Mouse (Mus musculus): ENCODE measurements around the gene Zfp180. TPM values are rescaled to one million over a fixed set of nuclear protein-coding genes. Genes with fewer than 3 reads are reported as not detected.
A peak's percentile ranks its signal among the peaks of the same experiment; 100 is the strongest.
"Not testable (repeated sequence)": the region's sequence is repeated elsewhere in the genome, so short reads cannot be mapped to it uniquely, and the experiment has no call there.

The Zfp180 gene
- polyA plus RNA-seq (2015; fragmentation: Nextera tagmentation; extraction: Ambion mirVana), result 17.8 and 20.0 TPM in 2 replicates

DNA sequence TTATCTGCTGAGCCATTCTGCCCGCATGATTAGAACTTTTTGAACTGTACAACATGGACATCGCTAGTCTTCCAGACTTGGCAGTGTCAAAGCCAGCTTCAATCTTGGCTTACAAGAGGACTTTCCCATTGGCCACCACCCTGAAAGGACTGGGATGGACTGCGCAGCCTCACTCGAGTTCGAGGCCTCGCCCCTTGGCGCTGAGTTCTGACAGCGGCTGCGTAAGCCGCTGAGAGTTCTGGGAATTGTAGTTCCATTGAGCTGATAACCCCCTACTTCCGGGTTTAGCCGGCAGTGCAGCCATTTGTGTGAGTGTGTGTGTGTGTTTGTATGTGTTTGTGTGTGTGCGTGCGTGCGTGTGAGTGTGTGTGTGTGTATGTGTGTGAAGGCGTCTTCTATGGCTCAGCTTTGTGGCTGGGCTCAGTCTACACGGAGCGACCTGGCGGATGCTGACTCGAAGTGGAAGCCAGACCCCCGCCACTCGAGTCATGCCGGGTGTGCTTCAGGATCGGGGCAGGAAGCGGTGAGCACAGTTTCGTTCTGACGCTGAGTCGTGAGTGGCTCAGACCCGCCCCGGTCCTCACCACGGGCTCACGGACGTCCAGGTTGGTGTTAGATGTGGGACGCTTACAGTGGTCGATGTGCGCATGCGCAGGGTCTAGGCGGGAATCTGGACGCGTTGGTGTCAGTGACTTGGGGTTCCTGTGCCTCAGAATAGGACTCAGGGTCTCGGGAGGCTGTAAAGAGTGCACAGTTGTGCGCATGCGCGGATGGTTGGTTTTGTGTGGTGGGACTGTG, at the start of gene Zfp180:
TSS of gene Zfp180 (plus strand) at position 291 of the 798 bp plus-strand sequence.
- WGBS, result 17% methylated on average over 44 of the region's 44 CpGs
- ATAC-seq (ENCODE audit: insufficient read depth, low FRiP score), result peak; percentile 98
- Histone ChIP-seq H3K27me3 (ENCODE audit: control insufficient read depth, insufficient read depth, low read length) (no peaks in the 10 kb centered on the region), H3K9me3 (replicated peaks; ENCODE audit: control insufficient read depth, low read length) (no peaks in the 10 kb centered on the region), H3K36me3 (ENCODE audit: control insufficient read depth, insufficient read depth, low read length) (peaks cover 4% of the 10 kb centered on the region; the same call in 1 of the 2 replicates), H3K9ac (ENCODE audit: low read length) (peak within 1 kb of the TSS; percentile 79), H3K4me3 (replicated peaks; ENCODE audit: low read length) (peak within 1 kb of the TSS; percentile 84), H3K4me2 (ENCODE audit: low read depth, low read length) (peak within 1 kb of the TSS; percentile 78), H3K4me1 (ENCODE audit: control insufficient read depth, insufficient read depth, low read length) (peaks cover 12% of the 10 kb centered on the region), H3K27ac (ENCODE audit: low read length) (peak within 1 kb of the TSS; percentile 91)

DNA sequence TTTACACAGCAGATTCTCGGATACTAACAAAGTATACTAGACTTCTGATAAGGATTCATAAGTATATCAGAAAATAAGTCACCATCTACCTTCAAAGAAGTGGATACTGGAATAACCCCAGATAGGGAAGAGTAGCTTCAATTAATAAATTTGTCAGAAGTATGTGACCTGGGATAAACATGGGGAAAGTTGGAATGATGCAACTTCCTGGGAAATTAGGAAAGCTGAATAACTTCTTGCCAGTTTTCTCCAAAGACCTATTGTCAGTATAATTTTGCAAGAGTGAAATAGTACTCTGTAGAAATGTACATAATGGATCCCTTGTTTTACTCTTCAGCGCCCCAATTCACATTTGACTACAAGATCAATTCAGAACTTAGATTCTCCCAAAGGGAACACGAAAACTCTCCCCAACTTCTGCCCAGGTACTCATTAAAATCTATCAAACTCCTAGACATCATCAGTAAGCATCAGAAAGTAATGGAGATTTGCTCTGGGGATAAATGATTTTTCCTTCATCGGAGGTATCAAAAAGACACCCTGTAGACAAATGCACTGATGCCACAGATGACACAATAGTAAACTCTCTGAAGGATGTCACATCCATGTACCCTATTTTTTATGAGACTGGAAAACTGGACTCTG, 28.9 kb upstream of the Zfp180 start, which contains the start of gene Vmn1r183:
TSS of gene Vmn1r183 (plus strand) at position 595 of the 645 bp plus-strand sequence.
- Histone ChIP-seq H3K36me3 (ENCODE audit: control insufficient read depth, insufficient read depth, low read length) (no peaks in the 10 kb centered on the region), H3K4me1 (ENCODE audit: control insufficient read depth, insufficient read depth, low read length) (no peaks in the 10 kb centered on the region), H3K27me3 (ENCODE audit: control insufficient read depth, insufficient read depth, low read length) (no peaks in the 10 kb centered on the region), H3K9me3 (replicated peaks; ENCODE audit: control insufficient read depth, low read length) (no peaks in the 10 kb centered on the region), H3K4me3 (replicated peaks; ENCODE audit: low read length) (no peak within 1 kb of the TSS), H3K9ac (ENCODE audit: low read length) (no peak within 1 kb of the TSS), H3K4me2 (ENCODE audit: low read depth, low read length) (no peak within 1 kb of the TSS), H3K27ac (ENCODE audit: low read length) (no peak within 1 kb of the TSS)
- ATAC-seq (ENCODE audit: insufficient read depth, low FRiP score), result no peak
- 71% methylated on average over 4 of the region's 4 CpGs for WGBS

DNA sequence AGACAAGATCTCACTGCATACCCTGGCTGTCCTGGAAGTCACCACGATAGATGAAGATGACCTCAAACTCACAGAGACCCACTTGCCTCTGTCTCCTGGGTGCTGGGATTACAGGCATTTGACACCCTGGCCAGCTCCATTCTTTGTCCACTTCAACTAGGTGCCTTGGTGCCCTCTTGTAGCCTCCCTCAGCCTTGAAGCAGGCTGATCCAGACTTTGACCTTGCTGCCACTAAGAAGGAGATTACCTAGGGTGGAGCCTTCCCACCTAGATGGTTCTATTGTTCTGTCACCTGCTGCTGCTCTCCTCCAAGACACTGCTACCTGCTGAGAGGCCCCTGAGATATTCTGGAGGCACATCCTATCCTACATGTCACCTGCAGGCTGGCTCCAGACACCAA, 7.3 kb upstream of the Zfp180 start:
- WGBS, result 19% methylated on average over 1 of the region's 1 CpGs
- not testable (repeated sequence) for H3K27ac ChIP-seq (ENCODE audit: low read length); H3K9me3 ChIP-seq (replicated peaks; ENCODE audit: control insufficient read depth, low read length); H3K4me3 ChIP-seq (replicated peaks; ENCODE audit: low read length); H3K36me3 ChIP-seq (ENCODE audit: control insufficient read depth, insufficient read depth, low read length); H3K4me2 ChIP-seq (ENCODE audit: low read depth, low read length); ATAC-seq (ENCODE audit: insufficient read depth, low FRiP score); H3K4me1 ChIP-seq (ENCODE audit: control insufficient read depth, insufficient read depth, low read length); H3K27me3 ChIP-seq (ENCODE audit: control insufficient read depth, insufficient read depth, low read length); H3K9ac ChIP-seq (ENCODE audit: low read length)

DNA sequence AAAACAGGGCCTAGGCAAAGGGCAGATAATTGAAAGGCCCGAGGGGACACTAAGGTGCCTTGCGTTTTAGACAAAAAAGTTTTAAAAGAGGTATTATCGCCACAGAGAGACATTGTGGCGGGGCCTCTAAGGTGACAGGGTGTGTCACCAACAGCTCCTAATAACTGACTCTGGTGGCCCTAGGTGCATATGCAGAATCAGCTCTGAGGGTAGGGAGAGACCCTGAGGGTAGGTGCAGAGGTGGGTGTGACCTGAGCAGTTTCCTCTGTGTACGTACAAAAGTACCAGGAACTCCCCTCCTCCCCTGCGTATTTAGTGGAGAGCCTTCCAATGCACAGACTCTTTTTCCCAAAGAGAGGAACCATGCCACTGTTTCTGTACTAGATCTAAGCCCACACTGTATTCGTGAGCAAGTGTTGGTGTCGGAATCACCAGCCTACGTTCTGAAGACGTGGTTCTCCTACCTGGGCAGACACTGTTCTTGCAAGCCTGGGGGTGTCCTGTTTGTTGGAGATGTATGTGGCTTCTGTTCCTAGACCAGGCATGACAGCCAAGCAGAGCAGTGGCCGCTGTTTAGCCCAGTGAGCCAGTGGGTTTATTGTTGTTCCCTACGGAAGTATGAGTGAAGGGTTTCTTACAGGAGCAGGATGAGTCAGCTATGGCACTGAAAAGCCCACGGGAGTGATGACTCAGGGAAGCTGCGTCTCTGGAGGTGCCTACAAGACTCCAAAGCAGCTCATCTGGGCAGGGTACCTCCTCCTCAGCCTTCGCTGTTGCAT, 922 bp downstream of the Zfp180 start:
- Histone ChIP-seq H3K9ac (ENCODE audit: low read length) (peak overlapping the region; percentile 79), H3K4me1 (ENCODE audit: control insufficient read depth, insufficient read depth, low read length) (peaks cover 12% of the 10 kb centered on the region), H3K4me2 (ENCODE audit: low read depth, low read length) (peak overlapping the region; percentile 78), H3K9me3 (replicated peaks; ENCODE audit: control insufficient read depth, low read length) (no peaks in the 10 kb centered on the region), H3K27me3 (ENCODE audit: control insufficient read depth, insufficient read depth, low read length) (no peaks in the 10 kb centered on the region), H3K4me3 (replicated peaks; ENCODE audit: low read length) (peak overlapping the region; percentile 84), H3K27ac (ENCODE audit: low read length) (peak overlapping the region; percentile 91), H3K36me3 (ENCODE audit: control insufficient read depth, insufficient read depth, low read length) (peaks cover 6% of the 10 kb centered on the region)
- 39% methylated on average over 15 of the region's 15 CpGs for WGBS
- ATAC-seq (ENCODE audit: insufficient read depth, low FRiP score), result peak; percentile 5; the same call in 1 of the 2 replicates

DNA sequence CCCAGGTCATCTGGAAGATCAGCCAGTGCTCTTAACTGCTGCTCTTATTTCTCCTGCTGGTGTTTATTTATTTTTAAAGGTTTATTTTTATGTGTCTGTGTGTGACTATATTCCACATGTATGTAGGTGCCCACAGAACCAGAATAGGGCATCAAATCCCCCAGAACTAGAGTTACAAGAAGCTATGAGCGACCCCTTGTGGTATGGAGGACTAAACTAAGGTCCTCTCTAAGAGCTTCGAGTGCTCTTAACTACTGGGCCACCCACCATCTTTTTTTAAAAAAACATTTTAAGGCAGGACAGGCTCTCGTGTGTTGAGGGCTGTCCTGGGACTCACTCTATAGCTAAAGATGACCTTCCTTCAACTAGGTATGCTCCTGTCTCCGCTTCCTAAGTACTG, 5.1 kb downstream of the Zfp180 start:
- Histone ChIP-seq H3K4me3 (replicated peaks; ENCODE audit: low read length) (no peak overlapping the region), H3K9me3 (replicated peaks; ENCODE audit: control insufficient read depth, low read length) (no peaks in the 10 kb centered on the region), H3K27ac (ENCODE audit: low read length) (no peak overlapping the region), H3K27me3 (ENCODE audit: control insufficient read depth, insufficient read depth, low read length) (no peaks in the 10 kb centered on the region), H3K4me1 (ENCODE audit: control insufficient read depth, insufficient read depth, low read length) (peaks cover 12% of the 10 kb centered on the region), H3K4me2 (ENCODE audit: low read depth, low read length) (no peak overlapping the region), H3K36me3 (ENCODE audit: control insufficient read depth, insufficient read depth, low read length) (peaks cover 12% of the 10 kb centered on the region), H3K9ac (ENCODE audit: low read length) (no peak overlapping the region)
- WGBS, result 96% methylated on average over 4 of the region's 4 CpGs
- no peak for ATAC-seq (ENCODE audit: insufficient read depth, low FRiP score)

DNA sequence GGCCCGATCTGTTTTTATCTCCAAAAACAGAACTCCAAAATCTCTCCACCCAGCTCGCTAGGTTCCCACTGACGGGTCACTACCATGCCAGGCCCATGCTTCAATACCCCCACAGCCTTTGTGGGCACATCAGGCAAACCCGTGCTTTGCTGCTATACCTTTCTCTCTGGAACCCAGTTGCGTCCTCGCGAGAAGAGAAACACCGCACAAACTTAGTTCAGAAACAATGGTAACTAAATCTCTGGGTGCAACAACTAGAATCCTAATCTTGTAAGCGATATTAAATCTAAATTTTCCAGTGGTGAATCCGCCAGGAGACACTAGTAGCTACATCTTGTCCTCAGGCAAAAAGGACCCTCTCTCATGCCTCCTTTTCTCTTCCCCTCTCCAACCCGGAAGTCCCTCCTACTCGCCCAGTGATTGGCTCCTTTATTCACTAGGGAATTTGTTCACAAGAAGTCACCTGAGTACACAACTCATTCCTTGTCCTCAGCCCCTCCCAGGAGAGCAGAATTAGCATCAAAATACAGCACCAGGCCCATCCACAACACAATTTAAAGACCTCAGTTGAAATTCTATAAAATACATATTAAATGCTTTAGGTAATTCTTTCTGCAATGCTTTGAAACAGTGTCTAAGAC, 5.9 kb downstream of the Zfp180 start:
- ATAC-seq (ENCODE audit: insufficient read depth, low FRiP score), result no peak
- Histone ChIP-seq H3K4me1 (ENCODE audit: control insufficient read depth, insufficient read depth, low read length) (peaks cover 10% of the 10 kb centered on the region), H3K4me2 (ENCODE audit: low read depth, low read length) (no peak overlapping the region), H3K27me3 (ENCODE audit: control insufficient read depth, insufficient read depth, low read length) (no peaks in the 10 kb centered on the region), H3K27ac (ENCODE audit: low read length) (no peak overlapping the region), H3K9me3 (replicated peaks; ENCODE audit: control insufficient read depth, low read length) (no peaks in the 10 kb centered on the region), H3K4me3 (replicated peaks; ENCODE audit: low read length) (no peak overlapping the region), H3K36me3 (ENCODE audit: control insufficient read depth, insufficient read depth, low read length) (peaks cover 12% of the 10 kb centered on the region), H3K9ac (ENCODE audit: low read length) (no peak overlapping the region)
- WGBS, result 93% methylated on average over 12 of the region's 12 CpGs

DNA sequence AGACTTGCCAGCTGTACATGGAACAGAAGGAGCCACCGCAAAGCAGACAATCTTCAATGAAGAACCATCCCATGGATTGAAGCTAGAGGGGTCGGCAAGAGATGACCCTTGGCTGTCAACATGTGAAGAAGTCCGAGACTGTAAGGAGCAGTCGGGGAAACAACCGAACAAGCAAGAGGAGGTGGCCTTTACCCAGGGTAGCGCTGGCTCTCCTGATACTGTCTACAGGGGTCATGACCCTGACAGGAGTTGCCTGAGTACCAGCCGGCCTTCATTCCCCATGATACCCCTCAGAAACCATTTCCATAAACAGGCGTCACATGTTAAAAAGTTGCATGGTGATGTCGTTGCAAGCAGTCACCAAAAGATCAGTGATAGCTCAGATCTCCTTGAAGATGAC, 22.7 kb downstream of the Zfp180 start:
- H3K9me3 ChIP-seq (replicated peaks; ENCODE audit: control insufficient read depth, low read length), result peaks cover 88% of the 10 kb centered on the region
- ATAC-seq (ENCODE audit: insufficient read depth, low FRiP score), result no peak
- no peak overlapping the region for H3K4me3 ChIP-seq (replicated peaks; ENCODE audit: low read length)
- no peak overlapping the region for H3K4me2 ChIP-seq (ENCODE audit: low read depth, low read length)
- 95% methylated on average over 9 of the region's 9 CpGs for WGBS
- H3K27me3 ChIP-seq (ENCODE audit: control insufficient read depth, insufficient read depth, low read length), result no peaks in the 10 kb centered on the region
- peaks cover 99% of the 10 kb centered on the region for H3K36me3 ChIP-seq (ENCODE audit: control insufficient read depth, insufficient read depth, low read length)
- H3K9ac ChIP-seq (ENCODE audit: low read length), result no peak overlapping the region
- H3K27ac ChIP-seq (ENCODE audit: low read length), result no peak overlapping the region
- no peaks in the 10 kb centered on the region for H3K4me1 ChIP-seq (ENCODE audit: control insufficient read depth, insufficient read depth, low read length)

DNA sequence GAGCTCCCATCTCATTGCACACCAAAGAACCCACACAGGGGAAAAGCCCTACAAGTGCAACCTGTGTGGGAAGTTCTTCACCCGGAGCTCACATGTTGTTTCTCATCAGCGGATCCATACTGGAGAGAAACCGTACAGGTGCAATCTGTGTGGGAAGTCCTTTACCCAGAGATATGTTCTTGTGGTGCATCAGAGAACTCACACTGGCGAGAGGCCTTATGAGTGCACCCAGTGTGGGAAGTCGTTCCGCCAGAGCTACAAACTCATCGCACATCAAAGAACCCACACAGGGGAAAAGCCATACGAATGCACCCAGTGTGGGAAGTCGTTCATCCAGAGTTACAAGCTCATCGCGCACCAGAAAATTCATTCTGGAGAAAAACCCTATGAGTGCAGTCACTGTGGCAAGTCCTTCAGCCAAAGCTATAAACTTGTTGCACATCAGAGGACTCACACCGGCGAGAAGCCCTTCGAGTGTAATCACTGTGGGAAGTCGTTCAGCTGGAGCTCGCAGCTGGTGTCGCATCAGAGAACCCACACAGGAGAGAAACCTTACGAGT, 23.5 kb downstream of the Zfp180 start:
- H3K27me3 ChIP-seq (ENCODE audit: control insufficient read depth, insufficient read depth, low read length), result no peaks in the 10 kb centered on the region
- peaks cover 91% of the 10 kb centered on the region for H3K36me3 ChIP-seq (ENCODE audit: control insufficient read depth, insufficient read depth, low read length)
- no peak overlapping the region for H3K27ac ChIP-seq (ENCODE audit: low read length)
- 93% methylated on average over 18 of the region's 18 CpGs for WGBS
- H3K9ac ChIP-seq (ENCODE audit: low read length), result no peak overlapping the region
- H3K9me3 ChIP-seq (replicated peaks; ENCODE audit: control insufficient read depth, low read length), result peaks cover 88% of the 10 kb centered on the region
- H3K4me3 ChIP-seq (replicated peaks; ENCODE audit: low read length), result no peak overlapping the region
- H3K4me1 ChIP-seq (ENCODE audit: control insufficient read depth, insufficient read depth, low read length), result no peaks in the 10 kb centered on the region
- ATAC-seq (ENCODE audit: insufficient read depth, low FRiP score), result no peak
- no peak overlapping the region for H3K4me2 ChIP-seq (ENCODE audit: low read depth, low read length)
